Comparison of ENCODE assay signal across 8 mouse cellular contexts in the genomic region with DNA sequence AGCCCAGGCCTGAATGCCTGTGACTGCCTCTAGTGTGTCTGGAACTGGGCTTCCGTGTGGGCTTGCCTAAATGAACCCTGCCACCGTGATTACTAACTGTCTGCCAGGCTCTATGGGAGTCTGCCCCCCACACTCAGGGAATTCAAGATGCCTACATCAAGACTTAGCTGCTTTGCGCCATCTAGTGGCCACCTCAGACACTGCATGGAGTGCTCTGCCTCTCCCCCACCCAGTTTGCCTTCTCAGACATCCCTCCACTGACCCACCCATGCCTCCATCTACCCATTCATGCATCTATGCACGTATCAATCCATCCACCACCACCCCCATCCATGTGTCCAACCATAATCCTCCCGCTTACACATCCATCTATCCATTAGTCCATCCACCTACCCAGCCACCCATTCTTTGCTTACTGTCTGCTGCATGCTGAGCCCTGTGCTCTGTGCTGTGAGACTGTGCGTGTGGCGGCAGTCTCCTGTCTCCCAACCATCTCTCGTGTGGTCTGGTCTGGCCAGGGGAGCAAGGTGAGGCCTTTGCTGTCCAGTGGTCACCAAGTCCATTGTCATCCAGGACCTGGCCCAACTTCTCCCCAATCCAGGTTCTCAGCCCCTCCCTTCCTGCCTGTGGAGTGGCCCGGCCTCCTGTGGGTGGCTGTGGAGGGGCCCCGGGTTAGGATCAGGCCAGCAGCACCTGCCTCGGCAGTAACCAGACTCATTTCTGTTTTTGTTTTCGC. TPM values are rescaled to one million over a fixed set of nuclear protein-coding genes. Genes with fewer than 3 reads are reported as not detected.
A peak's percentile ranks its signal among the peaks of the same experiment; 100 is the strongest.
DNase-seq lines count a peak whose midpoint lies in the region; ATAC-seq and TF ChIP-seq lines count a peak whose summit lies in the region.

No protein-coding gene starts in this region.

- TF ChIP-seq EP300 in ES-Bruce4 (IDR thresholded peaks at IDR 0.05; ENCODE audit: insufficient read depth, low read depth, low read length) = no peak
- no peak for TF ChIP-seq EP300 in liver, postnatal 0 days (IDR thresholded peaks at IDR 0.05; ENCODE audit: low read depth)

- no peaks in the 10 kb centered on the region for H3K27me3 ChIP-seq in ES-Bruce4 (ENCODE audit: control insufficient read depth, insufficient read depth, low read length, poor library complexity, severe bottlenecking)
- peaks cover 60% of the 10 kb centered on the region for H3K27me3 ChIP-seq in heart, embryonic 16.5 days (ENCODE audit: control insufficient read depth, insufficient read depth, low read length)
- peaks cover 15% of the 10 kb centered on the region for H3K27me3 ChIP-seq in liver, postnatal 0 days (ENCODE audit: insufficient read depth, low read length)

- 28% methylated on average over 12 of the region's 12 CpGs for WGBS in heart, embryonic 16.5 days
- 16% methylated on average over 12 of the region's 12 CpGs for WGBS in liver, postnatal 0 days (ENCODE audit: insufficient replicate concordance)
- WGBS in olfactory bulb, adult 2 months = 28% methylated on average over 12 of the region's 12 CpGs

- H3K4me2 ChIP-seq in heart, embryonic 16.5 days (ENCODE audit: low read depth, low read length) = peak overlapping the region; percentile 55
- peak overlapping the region; percentile 50; the same call in 1 of the 2 replicates for H3K4me2 ChIP-seq in liver, postnatal 0 days (ENCODE audit: low read depth, low read length)

- peak; percentile 99 for TF ChIP-seq CTCF in ES-Bruce4 (IDR thresholded peaks at IDR 0.05; ENCODE audit: low read depth, low read length)
- peak; percentile 96 for TF ChIP-seq CTCF in liver, postnatal 0 days (IDR thresholded peaks at IDR 0.05; ENCODE audit: low read depth)
- peak; percentile 82 for TF ChIP-seq CTCF in olfactory bulb, adult 2 months (IDR thresholded peaks at IDR 0.05; ENCODE audit: insufficient read depth, low read depth, low read length)

- H3K27ac ChIP-seq in ES-Bruce4 (ENCODE audit: insufficient read depth, low read length) = no peak overlapping the region
- no peak overlapping the region for H3K27ac ChIP-seq in heart, embryonic 16.5 days (ENCODE audit: low read length)
- H3K27ac ChIP-seq in liver, postnatal 0 days (ENCODE audit: low read depth) = no peak overlapping the region
- no peak overlapping the region for H3K27ac ChIP-seq in olfactory bulb, adult 2 months (ENCODE audit: insufficient read depth, low read depth, low read length)

- TF ChIP-seq POLR2A in ES-Bruce4 (IDR thresholded peaks at IDR 0.05; ENCODE audit: insufficient read depth, low read length) = no peak
- TF ChIP-seq POLR2A in olfactory bulb, adult 2 months (IDR thresholded peaks at IDR 0.05; ENCODE audit: insufficient read depth, low read depth, low read length) = no peak

- H3K4me3 ChIP-seq in ES-Bruce4 (ENCODE audit: low read depth, low read length) = no peak overlapping the region; the same call in 1 of the 2 replicates
- no peak overlapping the region for H3K4me3 ChIP-seq in heart, embryonic 16.5 days (ENCODE audit: low read length)
- no peak overlapping the region for H3K4me3 ChIP-seq in liver, postnatal 0 days (ENCODE audit: low read depth, low read length)
- no peak overlapping the region for H3K4me3 ChIP-seq in olfactory bulb, adult 2 months (ENCODE audit: insufficient read depth, low read depth, low read length)

- no peaks in the 10 kb centered on the region for H3K36me3 ChIP-seq in ES-Bruce4 (ENCODE audit: control insufficient read depth, insufficient read depth, low read length, poor library complexity, severe bottlenecking)
- H3K36me3 ChIP-seq in heart, embryonic 16.5 days (ENCODE audit: control insufficient read depth, insufficient read depth) = no peaks in the 10 kb centered on the region
- H3K36me3 ChIP-seq in liver, postnatal 0 days (replicated peaks; ENCODE audit: insufficient read depth, low read length) = no peaks in the 10 kb centered on the region

- peak; percentile 62 for ATAC-seq in erythroblast, adult 5-6 weeks (replicated peaks; ENCODE audit: low FRiP score, poor library complexity, severe bottlenecking)
- ATAC-seq in heart, embryonic 16.5 days (replicated peaks; ENCODE audit: extremely low read depth, insufficient read depth, low FRiP score) = no peak
- no peak for ATAC-seq in liver, postnatal 0 days

- DNase-seq in brain, adult 2 months (ENCODE audit: low read depth, low spot score) = peak; percentile 92
- DNase-seq in layer of hippocampus, adult 11-12 months (ENCODE audit: low spot score) = peak; percentile 87
- peak; percentile 80 for DNase-seq in liver, postnatal 0 days
- peak; percentile 57 to 67 for DNase-seq in thymus, postnatal 36 days

- peaks cover 11% of the 10 kb centered on the region for H3K4me1 ChIP-seq in ES-Bruce4 (ENCODE audit: control insufficient read depth, insufficient read depth, low read length)
- peaks cover 8% of the 10 kb centered on the region; the same call in 1 of the 2 replicates for H3K4me1 ChIP-seq in heart, embryonic 16.5 days (ENCODE audit: control insufficient read depth, insufficient read depth, low read length)
- H3K4me1 ChIP-seq in liver, postnatal 0 days (ENCODE audit: insufficient read depth) = no peaks in the 10 kb centered on the region
- peaks cover 16% of the 10 kb centered on the region for H3K4me1 ChIP-seq in olfactory bulb, adult 2 months (ENCODE audit: control insufficient read depth, insufficient read depth, low read length)

- peak overlapping the region; percentile 15; the same call in 1 of the 2 replicates for H3K9ac ChIP-seq in ES-Bruce4 (ENCODE audit: low read depth, poor library complexity, severe bottlenecking)
- H3K9ac ChIP-seq in heart, embryonic 16.5 days (ENCODE audit: low read length) = no peak overlapping the region
- no peak overlapping the region for H3K9ac ChIP-seq in liver, postnatal 0 days (replicated peaks)

- no peaks in the 10 kb centered on the region for H3K9me3 ChIP-seq in ES-Bruce4 (replicated peaks; ENCODE audit: control insufficient read depth, insufficient read depth, low read length, poor library complexity, severe bottlenecking)
- H3K9me3 ChIP-seq in heart, embryonic 16.5 days (replicated peaks; ENCODE audit: control insufficient read depth, low read length) = no peaks in the 10 kb centered on the region
- H3K9me3 ChIP-seq in liver, postnatal 0 days (ENCODE audit: low read length) = no peaks in the 10 kb centered on the region

RNA-seq across cellular contexts. Expression of gene Rap1gap, which starts 58.3 kb away (rescaled TPM):
- polyA plus RNA-seq in ES-Bruce4 (2011; ENCODE audit: insufficient read depth, insufficient read length, low read depth, missing spikeins) = 8.9 and 9.5 TPM in 2 replicates
- not detected in 2 replicates for total RNA-seq in erythroblast, adult 5-6 weeks (2015; ENCODE audit: low replicate concordance)
- not detected in 2 replicates for total RNA-seq in erythroblast, adult 5-6 weeks (2017; ENCODE audit: low replicate concordance)
- polyA plus RNA-seq in heart, embryonic 16.5 days (2015; fragmentation: Nextera tagmentation; extraction: Ambion mirVana) = 9.7 and 9.8 TPM in 2 replicates
- polyA plus RNA-seq in liver, postnatal 0 days (2015; fragmentation: Nextera tagmentation; extraction: Ambion mirVana) = 12.8 and 15.6 TPM in 2 replicates
- not detected in 2 replicates for polyA plus RNA-seq in olfactory bulb, adult 2 months (2012; ENCODE audit: insufficient read depth, insufficient read length, low replicate concordance, missing spikeins)
